Mouse (Mus musculus) adrenal gland, postnatal 10 days (tissue): ENCODE data around the gene Dnajb4. TPM values are rescaled to one million over a fixed set of nuclear protein-coding genes. Genes with fewer than 3 reads are reported as not detected.
"Not testable (repeated sequence)": the region's sequence is repeated elsewhere in the genome, so short reads cannot be mapped to it uniquely, and the experiment has no call there.

Source experiments
- DNase-seq: peaks from one replicate; pipeline ENCODE4 v3.0.0; 2021; ENCODE audit warnings: mixed read lengths
- total RNA-seq, 2 experiments: library from RNA; stranded (reverse); gene quantifications; 2 replicates each; pipeline ENCODE4 v1.2.3; 2021

Gene Dnajb4
- total RNA-seq, 2 experiments from 2014 or later, result 41.2 to 41.6 TPM

DNA sequence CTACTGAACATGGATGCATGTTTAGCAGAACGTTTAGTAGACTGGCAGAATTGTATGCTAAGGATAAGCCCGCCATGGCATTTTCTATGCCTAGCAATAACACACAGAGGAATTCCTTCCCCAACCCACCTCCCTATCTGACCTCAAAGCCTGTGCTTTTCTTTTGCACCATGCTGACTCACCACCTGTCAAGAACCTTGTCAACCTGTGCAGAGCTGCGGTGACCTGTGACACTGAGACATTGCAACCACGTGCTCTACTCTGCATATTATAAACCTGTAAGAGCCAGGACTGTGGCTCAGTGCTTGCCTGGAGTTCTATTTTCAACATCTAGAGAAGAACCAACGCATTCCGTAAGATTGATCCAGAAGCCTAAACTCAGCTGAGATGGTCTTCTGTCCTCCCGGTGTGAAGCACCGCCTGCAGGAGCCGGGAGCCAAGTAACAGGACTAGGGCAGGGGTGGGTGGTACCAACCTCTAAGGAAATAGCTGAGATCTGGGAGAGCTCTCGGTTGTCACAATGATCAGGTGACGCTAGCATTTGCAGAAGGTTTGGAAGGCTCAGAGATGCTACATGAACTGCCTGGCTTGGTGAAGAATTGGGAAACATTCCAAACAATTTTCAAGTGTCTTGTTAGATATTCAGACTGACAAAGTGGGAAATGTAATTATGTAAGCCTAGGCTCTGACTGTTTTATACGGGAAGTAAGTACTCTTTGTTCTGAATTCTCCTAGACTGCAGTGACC lies 62.8 kb downstream of the Dnajb4 start:
- no peak for DNase-seq

DNA sequence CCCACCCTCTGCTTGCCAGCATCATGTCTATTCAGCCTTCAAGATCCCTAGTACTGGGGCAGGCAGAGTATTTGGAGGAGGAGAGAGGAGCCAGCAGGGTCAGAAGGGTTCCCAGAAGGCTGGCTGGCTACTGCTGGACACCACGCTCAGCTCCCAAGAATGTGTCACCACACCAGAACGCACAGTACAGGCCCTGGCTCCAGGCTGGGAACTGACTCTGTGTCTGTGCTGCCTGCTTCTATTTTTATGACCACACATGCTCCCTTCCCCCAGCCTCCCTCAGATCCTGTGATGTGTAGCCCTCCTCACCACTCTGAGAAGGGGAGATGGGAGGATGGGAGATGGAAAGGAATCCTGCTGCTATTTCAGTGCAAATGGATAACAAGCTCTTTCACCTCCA lies 64.9 kb downstream of the Dnajb4 start:
- peak; percentile 28 for DNase-seq

DNA sequence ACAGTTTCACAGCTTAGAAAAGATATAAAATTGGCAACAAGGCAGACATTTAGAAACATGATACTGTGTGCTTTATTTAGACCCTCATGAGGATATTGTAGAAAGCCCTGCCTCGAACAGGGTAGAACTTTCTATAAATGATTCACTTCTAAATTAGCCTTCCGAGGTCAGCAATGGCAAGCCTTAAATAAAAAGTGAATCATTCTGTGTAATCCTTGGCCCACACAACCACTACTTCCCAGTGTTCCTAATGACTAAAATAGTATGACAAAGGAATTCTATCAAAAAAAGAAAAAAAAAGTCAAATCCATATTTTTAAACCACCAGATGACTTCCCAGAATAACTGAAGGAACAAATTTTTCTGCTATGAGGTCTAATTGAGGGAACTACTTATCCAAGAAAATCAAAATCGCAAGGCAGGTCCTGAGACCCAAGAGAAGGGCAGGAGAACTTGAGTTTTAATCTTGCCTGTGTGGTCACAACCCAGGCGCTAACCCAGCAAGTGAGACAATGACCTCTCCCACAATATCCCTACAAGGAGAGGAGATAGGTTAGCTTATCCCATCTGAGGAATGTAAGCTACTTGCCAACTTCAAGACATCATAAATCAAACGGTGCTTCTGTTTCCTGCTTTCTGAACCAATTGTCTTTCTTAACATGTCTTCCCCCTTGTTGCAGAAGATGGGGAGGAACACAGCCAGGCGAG lies 67.0 kb downstream of the Dnajb4 start:
- DNase-seq, result no peak

DNA sequence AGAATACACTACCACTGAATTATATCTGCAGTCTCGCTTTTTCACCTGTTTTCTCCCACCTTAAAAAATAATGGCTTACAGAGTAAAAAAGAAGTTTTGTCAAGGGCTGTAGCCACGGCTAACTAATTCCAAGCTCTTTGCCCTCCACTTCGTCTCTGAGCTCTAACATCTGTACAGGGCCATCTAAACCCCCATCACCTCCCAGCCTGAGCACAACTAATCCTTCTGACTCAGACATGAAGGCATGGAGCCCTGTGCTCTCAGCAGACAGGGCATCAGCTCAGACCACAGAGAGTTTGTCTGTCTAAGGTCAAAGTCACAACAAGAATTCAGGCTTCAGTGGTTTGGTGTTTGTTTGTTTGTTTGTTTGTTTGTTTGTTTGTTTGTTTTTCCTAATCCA lies 68.0 kb downstream of the Dnajb4 start:
- no peak for DNase-seq

DNA sequence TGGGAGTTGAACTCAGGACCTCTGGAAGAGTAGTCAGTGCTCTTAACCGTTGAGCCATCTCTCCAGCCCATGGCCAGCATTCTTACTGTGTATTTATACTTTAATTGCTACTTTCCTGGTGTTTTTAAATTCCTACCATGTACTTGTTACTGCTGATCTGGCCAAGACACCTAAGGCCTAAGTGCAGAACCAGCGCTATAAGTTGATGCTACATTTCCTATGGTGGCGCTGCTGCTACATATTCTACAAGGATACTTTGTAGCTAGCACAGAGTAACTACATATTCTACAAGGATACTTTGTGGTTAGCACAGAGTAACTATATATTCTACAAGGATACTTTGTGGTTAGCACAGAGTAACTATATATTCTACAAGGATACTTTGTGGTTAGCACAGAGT lies 70.8 kb downstream of the Dnajb4 start:
- not testable (repeated sequence) for DNase-seq

DNA sequence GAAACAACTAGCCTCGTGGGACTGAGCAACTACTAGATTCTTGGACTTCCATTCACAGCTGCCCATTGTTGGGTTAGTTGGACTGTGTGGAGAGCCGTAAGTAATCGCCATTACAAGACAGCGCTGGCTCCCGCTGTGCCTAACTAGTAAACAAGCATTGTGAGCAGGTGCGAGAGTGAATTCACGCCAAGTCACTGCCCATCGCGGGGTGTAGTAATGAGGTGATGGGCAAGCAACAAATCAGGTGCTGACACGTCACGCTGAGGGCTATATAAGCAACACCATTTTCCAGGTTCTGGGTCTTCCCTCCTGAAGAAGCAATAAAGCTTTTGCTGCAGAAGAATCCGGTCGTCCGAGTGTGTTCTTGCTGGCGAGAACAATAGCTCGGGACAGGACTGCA lies 74.0 kb downstream of the Dnajb4 start:
- not testable (repeated sequence) for DNase-seq

DNA sequence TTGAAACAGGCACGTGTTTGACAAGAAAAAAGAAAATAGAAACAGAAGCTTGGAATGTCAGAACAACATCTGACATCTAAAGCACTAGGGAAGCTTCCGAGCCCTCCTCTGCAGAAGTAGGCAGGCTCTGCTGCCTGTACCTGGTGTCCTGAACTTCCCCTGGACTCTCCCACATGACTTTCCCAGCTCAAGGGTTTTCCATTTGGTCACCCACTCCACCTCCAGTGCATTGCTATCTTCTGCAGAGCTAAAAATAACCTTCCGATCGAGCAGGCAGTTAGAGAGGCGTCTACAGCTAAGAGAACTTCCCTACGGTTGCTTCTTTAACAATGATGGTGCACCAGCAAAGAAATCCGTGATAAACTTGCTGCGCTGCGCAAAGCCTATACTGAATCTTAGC lies 76.5 kb downstream of the Dnajb4 start:
- no peak for DNase-seq

DNA sequence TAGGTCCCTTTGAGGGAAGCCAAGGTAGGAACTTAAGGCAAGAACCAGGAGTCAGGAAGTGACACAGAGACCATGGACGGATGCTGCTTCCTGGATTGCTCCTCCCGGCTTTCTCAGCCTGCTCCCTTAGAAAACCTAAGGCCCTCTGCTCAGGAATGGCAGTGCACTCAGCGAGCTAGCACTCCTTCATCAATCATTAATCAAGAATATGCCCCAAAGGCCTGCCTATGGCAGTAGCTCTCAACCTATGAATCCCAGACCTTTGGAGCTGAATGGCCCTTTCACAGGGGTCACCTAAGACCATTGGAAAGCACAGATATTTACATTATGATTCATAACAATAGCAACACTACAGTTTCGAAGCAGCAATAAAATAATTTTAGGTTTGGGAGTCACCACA lies 79.1 kb downstream of the Dnajb4 start:
- DNase-seq, result no peak

DNA sequence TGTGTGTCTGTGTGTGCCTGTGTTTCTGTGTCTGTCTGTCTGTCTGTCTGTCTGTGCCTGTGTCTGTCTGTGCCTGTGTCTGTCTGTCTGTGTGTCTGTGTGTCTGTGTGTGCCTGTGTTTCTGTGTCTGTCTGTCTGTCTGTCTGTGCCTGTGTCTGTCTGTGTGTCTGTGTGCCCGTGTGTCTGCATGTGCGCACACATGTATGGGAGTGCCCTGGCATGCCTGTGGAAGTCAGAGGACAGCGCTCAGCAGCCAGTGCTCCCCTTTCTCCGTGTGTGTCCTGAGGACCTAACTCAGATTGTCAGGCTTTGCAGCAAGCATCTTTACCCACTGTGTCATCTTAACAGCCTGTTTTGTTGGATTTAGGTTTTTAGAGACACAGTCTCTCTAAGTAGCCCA lies 80.7 kb downstream of the Dnajb4 start:
- DNase-seq, result not testable (repeated sequence)

DNA sequence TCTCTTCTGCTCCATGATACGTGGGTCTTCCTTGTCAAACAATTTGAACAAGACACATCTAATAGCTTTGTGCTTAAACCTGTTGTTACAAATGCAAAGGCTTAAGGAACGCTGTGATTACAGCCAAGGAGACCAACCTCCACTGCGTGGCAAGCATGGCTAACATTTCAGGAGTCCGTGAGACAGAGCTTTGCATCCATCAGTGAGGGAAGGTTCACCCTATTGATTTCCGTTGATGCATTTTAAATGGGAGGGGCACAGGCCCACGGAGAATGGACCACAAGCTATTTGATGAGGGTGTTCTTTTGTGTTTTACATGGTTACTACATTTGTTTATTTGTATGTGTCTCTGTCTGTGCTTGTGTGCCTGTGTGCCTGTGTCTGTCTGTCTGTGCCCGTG lies 81.5 kb downstream of the Dnajb4 start:
- no peak for DNase-seq

Other genes with a start within 250 kb of the Dnajb4 start
- 1 to 10 TPM in 1 of 2 experiments, under 1 TPM in 1; 0.94 to 1.7 TPM for gene Gipc2, start 44.1 kb downstream of the Dnajb4 start, total RNA-seq
- 100 to 1,000 TPM; 101 to 147 TPM for gene Fubp1, start 120 bp upstream of the Dnajb4 start, total RNA-seq
- 10 to 100 TPM in 1 of 2 experiments, 1 to 10 TPM in 1; 8.6 to 30.7 TPM for gene Nexn, start 56.0 kb upstream of the Dnajb4 start, total RNA-seq
- 10 to 100 TPM; 11.3 to 11.8 TPM for gene Miga1, start 130.1 kb upstream of the Dnajb4 start, total RNA-seq
- 10 to 100 TPM; 65.4 to 80.7 TPM for gene Usp33, start 136.2 kb upstream of the Dnajb4 start, total RNA-seq
- gene Zzz3, start 185.2 kb upstream of the Dnajb4 start, total RNA-seq, result 10 to 100 TPM; 35.9 to 37.6 TPM